Mouse (Mus musculus) G1E (cell line): Measurements from ENCODE around the gene Timp3.

Source experiments
- CTCF ChIP-seq: IDR thresholded peaks from 2 replicates; pipeline ENCODE4 v1.5.1; 2012; ENCODE audit warnings: low read depth, low read length, inconsistent platforms, mixed read lengths
- GATA1 ChIP-seq: IDR thresholded peaks from 2 replicates; pipeline ENCODE4 v1.6.1; 2012; ENCODE audit warnings: borderline replicate concordance, low read length, inconsistent platforms, mixed read lengths
- TAL1 ChIP-seq: conservative IDR thresholded peaks from 2 replicates; pipeline ENCODE4 v1.6.1; 2012; ENCODE audit warnings: low read depth, low read length, inconsistent platforms, mixed read lengths

GRCm38 (mm10) chr10:86315513-86315912 is 15.3 kb downstream of the Timp3 start:
- no peak for TF ChIP-seq CTCF
- no peak for TF ChIP-seq GATA1
- TF ChIP-seq TAL1: no peak
